Mouse (Mus musculus) MEL (cell line): ENCODE data around the gene Dgkg.

ENCODE experiments used
- CTCF ChIP-seq, 3 experiments: IDR thresholded peaks in 2 of 3; conservative IDR thresholded peaks in 1 of 3; 2 replicates each; pipeline ENCODE4 v1.5.1; 2011 to 2012; ENCODE audit warnings: low read length in 3 of 3, low read depth in 2 of 3, mild to moderate bottlenecking in 2 of 3, improper control_type of control experiment in 1 of 3, inconsistent platforms in 1 of 3, mixed read lengths in 1 of 3, moderate library complexity in 1 of 3; ENCODE audit not compliant: control insufficient read depth in 1 of 3, insufficient read depth in 1 of 3, poor library complexity in 1 of 3, severe bottlenecking in 1 of 3
- EP300 ChIP-seq, 2 experiments: IDR thresholded peaks; 2 replicates each; pipeline ENCODE4 v1.6.1; 2011; ENCODE audit warnings: improper control_type of control experiment in 2 of 2, low read length in 2 of 2, low read depth in 1 of 2, mild to moderate bottlenecking in 1 of 2
- MYC ChIP-seq: IDR thresholded peaks from 2 replicates; pipeline ENCODE4 v1.6.1; 2011; ENCODE audit warnings: low read depth, mild to moderate bottlenecking, low read length, improper control_type of control experiment, moderate library complexity
- POLR2A ChIP-seq, 2 experiments: IDR thresholded peaks; 2 replicates each; pipeline ENCODE4 v1.6.1; 2011 to 2012; ENCODE audit warnings: low read length in 2 of 2, mild to moderate bottlenecking in 2 of 2, control low read depth in 1 of 2, improper control_type of control experiment in 1 of 2, low read depth in 1 of 2, moderate library complexity in 1 of 2; ENCODE audit not compliant: control insufficient read depth in 1 of 2, insufficient read depth in 1 of 2, poor library complexity in 1 of 2
- POLR2AphosphoS5 ChIP-seq: IDR thresholded peaks from 2 replicates; pipeline ENCODE4 v1.6.1; 2012; ENCODE audit warnings: low read depth, borderline replicate concordance, mild to moderate bottlenecking, inconsistent platforms, low read length, moderate library complexity, mixed read lengths
- UBTF ChIP-seq: IDR thresholded peaks from 2 replicates; pipeline ENCODE4 v1.6.1; 2012; ENCODE audit warnings: low read depth, mild to moderate bottlenecking, inconsistent platforms, low read length, improper control_type of control experiment, moderate library complexity, borderline replicate concordance; ENCODE audit not compliant: insufficient read depth
- USF2 ChIP-seq, 2 experiments: IDR thresholded peaks; 2 replicates each; pipeline ENCODE4 v1.6.1; 2011 to 2012; ENCODE audit warnings: improper control_type of control experiment in 2 of 2, low read length in 2 of 2, borderline replicate concordance in 1 of 2, inconsistent platforms in 1 of 2, low read depth in 1 of 2, mild to moderate bottlenecking in 1 of 2; ENCODE audit not compliant: insufficient read depth in 1 of 2

DNA sequence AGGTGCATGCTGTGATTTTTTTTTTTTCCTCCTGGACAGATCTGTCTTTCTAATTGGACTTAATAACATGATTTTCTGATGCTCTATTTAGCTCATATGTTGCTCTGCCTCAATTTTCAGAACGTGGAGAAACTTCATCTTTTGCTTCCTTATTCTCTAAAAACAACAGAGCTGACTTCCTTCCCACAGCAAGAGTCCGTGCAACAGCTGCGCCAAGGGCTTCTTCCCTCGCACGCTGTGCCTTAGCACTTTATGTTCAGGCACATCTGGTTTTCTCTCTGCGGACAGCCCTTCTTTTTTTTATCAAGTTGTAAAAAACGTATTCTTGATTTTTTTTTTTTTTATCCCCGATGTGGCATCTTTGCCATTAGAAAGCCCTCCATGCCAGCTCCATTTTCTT, 111.2 kb downstream of the Dgkg start:
- no peak for TF ChIP-seq MYC
- TF ChIP-seq USF2 (IDR thresholded peaks at IDR 0.05; ENCODE audit: borderline replicate concordance in 1 of 2, insufficient read depth in 1 of 2, low read depth in 1 of 2, low read length in 2 of 2) = no peak
- no peak for TF ChIP-seq POLR2AphosphoS5
- TF ChIP-seq POLR2A (IDR thresholded peaks at IDR 0.05; ENCODE audit: control insufficient read depth in 1 of 2, insufficient read depth in 1 of 2, low read depth in 1 of 2, low read length in 2 of 2, poor library complexity in 1 of 2) = no peak
- TF ChIP-seq CTCF (IDR thresholded peaks at IDR 0.05 in 2 of 3, conservative IDR thresholded peaks at IDR 0.05 in 1 of 3; ENCODE audit: control insufficient read depth in 1 of 3, insufficient read depth in 1 of 3, low read depth in 2 of 3, low read length in 3 of 3, poor library complexity in 1 of 3, severe bottlenecking in 1 of 3) = no peak
- no peak for TF ChIP-seq EP300 (IDR thresholded peaks at IDR 0.05; ENCODE audit: low read depth in 1 of 2, low read length in 2 of 2)
- no peak for TF ChIP-seq UBTF
